Mouse (Mus musculus) adrenal gland, postnatal 10 days (tissue): ENCODE measurements around the gene Gm44805. TPM values are rescaled to one million over a fixed set of nuclear protein-coding genes. Genes with fewer than 3 reads are reported as not detected.
"Not testable (repeated sequence)": the region's sequence is repeated elsewhere in the genome, so short reads cannot be mapped to it uniquely, and the experiment has no call there.

Source experiments
- DNase-seq: peaks from one replicate; pipeline ENCODE4 v3.0.0; 2021; ENCODE audit warnings: mixed read lengths
- total RNA-seq, 2 experiments: library from RNA; stranded (reverse); gene quantifications; 2 replicates each; pipeline ENCODE4 v1.2.3; 2021

Gene Gm44805
- total RNA-seq, 2 experiments from 2014 or later: 1.3 to 1.5 TPM

- no peak for DNase-seq
These were observed 18.6 kb upstream of the Gm44805 start for GRCm38 (mm10) chr7:19699827-19700148.

DNA sequence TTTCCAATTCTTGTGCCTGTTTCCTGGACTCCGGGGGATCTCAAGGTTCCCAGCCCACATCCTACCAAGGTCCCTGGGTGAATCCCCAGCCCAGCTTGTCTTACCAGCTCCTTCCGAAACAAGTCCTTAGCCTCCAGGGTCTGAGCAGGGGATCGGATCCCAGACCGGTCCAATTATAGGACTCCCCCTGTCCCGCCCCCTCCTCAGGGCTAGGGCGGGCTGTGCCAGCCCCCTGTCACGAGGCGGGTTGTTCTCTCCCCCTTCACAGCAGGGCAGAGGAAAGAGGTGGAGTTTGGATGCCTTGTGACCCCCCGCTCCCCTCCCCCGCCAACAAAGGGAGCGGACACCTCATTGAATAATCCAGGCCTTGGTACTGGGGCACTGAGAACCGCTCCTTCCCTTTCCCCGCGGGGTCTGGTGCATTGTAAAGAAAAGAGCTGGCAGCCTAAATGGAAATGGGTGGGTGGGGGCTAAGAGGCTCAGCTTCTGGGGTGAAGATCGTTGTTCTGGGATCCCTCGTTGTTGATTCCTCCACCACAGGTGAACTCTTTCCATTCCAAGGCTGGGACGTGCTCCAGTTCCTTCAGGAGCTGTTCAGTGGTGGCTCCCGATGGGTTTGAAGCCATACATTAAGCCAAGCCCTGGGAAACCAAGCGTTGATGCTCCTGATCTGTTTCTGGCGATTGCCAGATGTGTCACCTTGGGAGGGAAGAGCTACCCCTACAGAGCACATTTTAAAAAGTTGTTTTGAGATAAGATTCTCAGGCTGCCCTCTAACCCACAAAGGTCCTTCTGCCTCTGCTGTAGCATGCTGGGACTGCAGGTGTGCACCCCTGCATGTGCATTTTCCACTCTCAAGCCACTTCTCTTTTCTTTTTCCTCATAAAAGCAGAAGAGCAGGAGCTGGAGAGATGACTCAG lies 17.9 kb upstream of the Gm44805 start, which contains the start of gene Apoe:
Gene Apoe, minus strand, starts transcription at position 282 of the 920 bp plus-strand sequence.
- DNase-seq: peak; percentile 77

- DNase-seq: peak; percentile 40
These were observed 17.0 kb upstream of the Gm44805 start for GRCm38 (mm10) chr7:19697949-19698906.

- peak; percentile 12 for DNase-seq
These were observed 15.2 kb upstream of the Gm44805 start for GRCm38 (mm10) chr7:19696336-19696873.

DNA sequence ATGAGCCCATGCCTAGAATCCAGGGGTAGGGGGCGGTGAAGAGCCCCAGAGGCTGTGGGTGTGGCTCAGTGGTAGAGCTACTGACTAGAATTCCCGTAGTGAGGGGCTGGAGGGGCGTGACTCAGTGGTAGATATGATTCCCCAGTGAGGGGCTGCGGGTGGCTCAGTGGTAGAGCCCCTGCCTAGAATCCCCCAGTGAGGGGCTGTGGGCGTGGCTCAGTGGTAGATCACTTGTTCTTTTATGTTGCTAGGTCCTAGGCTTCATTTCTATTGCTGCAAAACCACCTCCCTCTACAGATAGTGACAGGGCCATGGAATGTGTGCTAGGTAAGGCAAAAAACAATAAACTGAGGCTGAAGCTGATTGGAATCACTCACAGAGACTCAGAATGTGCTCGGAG lies 14.7 kb upstream of the Gm44805 start:
- no peak for DNase-seq

GRCm38 (mm10) chr7:19695213-19695594 lies 14.0 kb upstream of the Gm44805 start:
- DNase-seq: no peak

GRCm38 (mm10) chr7:19694336-19695212 lies 13.4 kb upstream of the Gm44805 start:
- DNase-seq: peak; percentile 34

- DNase-seq: peak; percentile 78
These were observed 12.2 kb upstream of the Gm44805 start for GRCm38 (mm10) chr7:19693421-19693820.

DNA sequence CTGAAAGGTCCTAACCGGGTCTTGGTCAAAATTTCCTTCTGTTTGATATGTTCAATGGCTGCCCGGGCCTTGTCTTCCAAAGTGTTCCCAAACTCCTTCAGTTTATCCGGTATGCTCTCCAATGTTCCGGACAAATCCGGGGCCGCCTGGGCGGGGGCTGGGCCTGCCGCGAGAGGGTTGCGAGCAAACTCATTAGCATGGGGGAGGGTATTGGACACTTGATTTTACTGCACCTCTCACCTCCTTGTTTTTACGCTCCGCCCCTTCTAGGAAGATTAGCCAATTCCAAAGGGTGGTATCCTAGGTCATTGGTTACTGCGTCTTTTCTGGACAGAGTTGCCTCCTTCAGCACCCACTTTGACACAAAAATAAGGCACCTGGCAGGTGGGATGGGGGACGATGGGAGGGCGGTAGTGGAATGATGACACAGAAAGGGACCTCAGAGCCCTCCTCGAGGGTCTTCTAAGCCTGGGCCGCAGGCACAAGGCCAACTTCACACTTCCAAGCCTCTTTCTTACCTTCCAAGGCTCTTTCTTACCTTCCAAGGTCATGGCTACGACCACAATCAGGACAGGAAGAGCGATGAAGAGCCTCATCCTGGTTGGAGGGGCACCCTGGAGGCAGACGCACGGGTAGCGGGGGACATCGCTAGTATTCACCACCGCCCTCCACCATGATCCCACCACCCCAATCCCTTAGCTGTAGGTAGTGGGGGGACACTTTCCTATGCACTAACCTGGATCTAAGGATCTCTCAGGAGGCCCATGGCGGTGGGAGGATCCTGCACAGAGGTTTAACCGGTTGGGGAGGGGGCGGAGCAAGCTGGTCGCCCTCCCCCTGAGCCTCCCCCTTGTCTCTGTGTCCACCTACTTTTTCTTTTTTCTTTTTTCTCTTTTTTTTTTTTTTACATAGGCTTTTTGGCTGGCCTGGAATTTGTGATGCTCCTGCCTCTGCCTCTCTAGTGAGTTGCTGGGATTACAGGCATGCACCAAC lies 10.9 kb upstream of the Gm44805 start, which contains the start of gene Apoc1:
Gene Apoc1, minus strand, starts transcription at position 788 of the 993 bp plus-strand sequence.
- peak; percentile 77 for DNase-seq

DNA sequence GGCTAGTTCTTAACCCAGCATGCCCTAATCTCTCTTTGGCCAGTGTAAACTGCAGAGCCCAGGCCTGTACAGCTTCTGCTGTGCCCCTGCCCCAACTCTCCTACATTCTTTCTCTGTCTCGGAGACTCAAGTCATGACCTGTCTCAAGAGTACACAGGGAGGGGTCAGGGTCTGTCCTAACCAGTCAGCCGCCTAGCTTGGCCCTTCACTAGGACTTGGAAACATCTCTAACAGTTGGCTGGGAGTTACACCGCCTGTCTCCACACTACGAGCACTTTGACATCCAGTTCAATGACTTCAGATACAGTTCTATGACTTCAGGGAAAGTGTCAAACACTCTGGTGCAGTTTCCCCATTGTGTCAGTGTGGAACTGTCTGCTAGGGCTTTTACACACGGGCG lies 10.2 kb upstream of the Gm44805 start:
- DNase-seq: no peak

GRCm38 (mm10) chr7:19690845-19691244 lies 9.6 kb upstream of the Gm44805 start:
- DNase-seq: peak; percentile 16

GRCm38 (mm10) chr7:19688611-19689010 lies 7.4 kb upstream of the Gm44805 start:
- DNase-seq: no peak

DNA sequence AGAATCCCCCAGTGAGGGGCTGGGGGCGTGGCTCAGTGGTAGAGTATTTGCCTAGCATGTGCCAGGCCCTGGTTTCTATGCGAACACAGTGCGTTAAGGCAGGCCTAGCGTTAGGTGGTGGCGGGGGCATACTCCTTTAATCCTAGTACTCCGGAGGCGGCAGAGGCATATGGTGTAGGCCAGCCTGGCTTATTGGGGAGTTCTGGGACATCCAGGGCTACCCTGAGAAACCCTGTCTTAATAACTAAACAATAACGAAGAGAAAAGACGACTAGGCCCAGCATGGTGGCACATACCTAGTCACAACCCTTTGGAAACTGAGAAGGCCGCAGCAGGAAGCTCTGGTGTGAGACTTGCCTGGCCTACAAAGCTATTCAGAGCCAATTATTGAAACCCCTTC lies 6.9 kb upstream of the Gm44805 start:
- no peak for DNase-seq

DNA sequence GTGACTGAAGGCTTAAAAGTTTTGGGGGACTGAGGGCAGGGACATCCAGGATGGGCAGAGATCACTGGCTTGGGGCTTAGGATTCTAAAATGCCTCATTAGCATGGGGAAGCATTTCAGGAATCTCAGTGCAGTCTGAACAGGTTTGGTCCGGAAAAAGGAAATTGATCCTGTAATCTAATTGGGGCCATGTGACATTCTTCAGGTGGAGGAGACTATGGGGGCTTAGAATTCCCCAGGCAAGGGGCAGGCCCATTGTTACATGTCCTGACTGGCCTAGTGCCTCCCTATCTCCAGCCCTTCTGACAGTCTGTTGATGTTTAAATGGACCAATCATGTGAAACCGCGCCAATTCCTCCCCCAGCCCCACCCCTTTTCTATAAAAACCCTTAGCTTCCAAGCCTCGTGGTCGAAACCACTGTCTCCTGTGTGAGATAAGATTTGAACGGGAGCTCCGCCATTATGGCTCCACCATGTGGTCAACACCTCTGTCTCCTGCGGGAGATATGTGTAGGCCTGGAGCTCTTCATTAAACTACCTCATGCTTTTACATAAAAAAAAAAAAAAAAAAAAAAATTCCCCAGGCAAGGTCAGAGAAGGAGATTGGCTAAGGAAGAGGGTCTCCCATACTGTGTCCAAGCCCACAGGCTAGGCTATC lies 5.8 kb upstream of the Gm44805 start:
- not testable (repeated sequence) for DNase-seq

DNA sequence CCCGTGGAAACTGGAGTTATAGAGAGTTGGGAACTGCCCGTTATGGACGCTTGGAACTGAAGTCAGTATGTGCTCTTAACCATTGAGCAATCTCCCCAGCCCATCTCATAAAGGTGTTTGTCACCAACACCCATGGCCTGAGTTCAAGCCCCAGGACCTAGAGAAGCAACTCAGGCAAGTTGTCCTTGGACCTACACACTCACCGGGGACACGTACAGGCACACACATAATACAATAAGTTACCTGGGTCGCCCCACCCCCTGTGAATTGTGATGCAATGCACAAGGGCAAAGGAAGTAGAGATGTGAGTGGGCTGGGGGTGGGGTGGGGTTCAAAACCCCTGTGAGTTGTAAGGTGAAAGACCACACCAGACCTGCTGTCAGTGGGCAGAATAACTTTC lies 5.3 kb upstream of the Gm44805 start:
- DNase-seq: no peak

DNA sequence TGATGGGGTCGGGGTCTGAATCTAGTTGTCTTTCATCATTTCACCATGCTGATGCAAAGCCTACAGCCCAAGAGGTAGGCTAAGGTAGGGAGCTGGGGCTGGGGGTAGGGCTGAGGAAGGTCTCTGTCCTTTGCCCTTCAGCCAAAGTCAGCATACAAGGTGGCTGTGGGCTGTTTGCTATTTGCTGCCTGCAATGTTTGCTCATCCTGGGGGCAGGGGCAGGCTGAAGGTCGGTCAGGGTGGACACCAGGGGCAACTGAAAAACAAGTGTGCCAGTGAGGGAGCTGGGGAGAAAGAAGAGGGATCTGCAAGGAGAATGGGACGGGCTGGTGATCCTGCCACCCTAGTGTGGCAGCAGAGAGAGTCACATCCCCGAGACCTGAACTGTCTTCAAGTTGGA lies 4.2 kb upstream of the Gm44805 start:
- DNase-seq: peak; percentile 25

GRCm38 (mm10) chr7:19683771-19684201 lies 2.6 kb upstream of the Gm44805 start:
- DNase-seq: no peak

DNA sequence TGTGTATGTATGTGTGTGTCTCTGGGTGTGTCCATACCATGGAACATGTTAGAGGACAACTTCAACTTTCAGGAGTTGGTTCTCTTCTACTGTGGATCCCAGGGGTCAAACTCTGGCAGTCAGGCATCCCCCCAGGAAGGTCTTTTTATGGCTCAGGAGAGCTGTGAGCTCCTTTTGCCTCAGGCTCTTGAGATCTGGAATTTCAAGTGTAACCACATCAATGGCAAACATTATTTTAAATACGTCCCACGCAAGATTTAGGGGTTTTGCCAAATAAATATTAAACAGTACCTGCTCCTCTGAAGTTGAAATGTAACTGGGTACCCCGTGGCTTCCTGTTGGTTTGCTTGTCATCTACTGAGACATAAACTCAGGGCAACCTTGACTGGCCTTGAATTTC lies 1.8 kb upstream of the Gm44805 start:
- DNase-seq: no peak

- DNase-seq: no peak
These were observed 521 bp downstream of the Gm44805 start for GRCm38 (mm10) chr7:19680702-19681101.

- no peak for DNase-seq
These were observed 2.3 kb downstream of the Gm44805 start for GRCm38 (mm10) chr7:19678901-19679300.
